Mouse (Mus musculus): ENCODE measurements around the gene Sele.

Sele gene

DNA sequence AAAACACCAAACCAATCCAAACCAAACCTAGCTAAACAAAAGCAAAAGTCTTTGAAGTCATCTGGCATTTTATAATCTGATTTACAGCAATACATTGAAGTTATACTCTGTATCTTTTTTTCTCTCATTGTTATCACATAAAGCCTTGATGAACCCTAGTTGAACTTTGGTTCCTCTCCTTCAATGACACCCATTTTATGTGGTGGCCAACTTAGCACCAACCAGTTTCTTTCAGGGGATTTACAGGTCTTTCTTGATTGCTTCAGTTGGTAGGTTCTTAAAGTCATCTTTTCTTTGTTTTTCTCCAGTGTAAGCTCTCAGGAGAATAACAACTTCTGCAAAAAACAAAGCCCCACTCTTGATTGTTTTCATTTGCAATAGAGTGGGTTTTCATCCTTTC, 21.2 kb downstream of the Sele start:
- in situ Hi-C loops (cut with MboI; ENCODE audit: unreplicated experiment in 2 of 2) = loop anchor here (5.0 kb wide), 1 partner anchor 68 kb away; no protein-coding TSS in a partner anchor

DNA sequence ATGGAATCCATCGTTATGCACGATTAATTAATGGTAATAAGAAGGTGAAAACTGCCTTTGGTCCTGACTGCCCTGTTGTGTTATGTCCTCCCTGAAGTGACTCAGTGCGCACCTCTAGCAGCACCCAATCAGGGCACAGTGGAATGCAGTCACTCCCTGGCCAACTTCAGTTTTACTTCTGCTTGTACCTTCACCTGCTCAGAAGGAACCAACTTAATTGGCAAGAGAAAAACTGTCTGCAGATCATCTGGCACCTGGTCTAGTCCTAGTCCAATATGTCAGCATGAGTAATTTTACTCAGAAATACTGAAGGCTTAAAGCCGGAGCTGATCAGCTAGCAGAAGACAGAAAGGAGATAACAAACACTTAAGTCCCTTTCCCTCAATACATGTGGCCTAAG, 22.4 kb downstream of the Sele start:
- in situ Hi-C loops (cut with MboI; ENCODE audit: unreplicated experiment in 2 of 2) = no loop called here

DNA sequence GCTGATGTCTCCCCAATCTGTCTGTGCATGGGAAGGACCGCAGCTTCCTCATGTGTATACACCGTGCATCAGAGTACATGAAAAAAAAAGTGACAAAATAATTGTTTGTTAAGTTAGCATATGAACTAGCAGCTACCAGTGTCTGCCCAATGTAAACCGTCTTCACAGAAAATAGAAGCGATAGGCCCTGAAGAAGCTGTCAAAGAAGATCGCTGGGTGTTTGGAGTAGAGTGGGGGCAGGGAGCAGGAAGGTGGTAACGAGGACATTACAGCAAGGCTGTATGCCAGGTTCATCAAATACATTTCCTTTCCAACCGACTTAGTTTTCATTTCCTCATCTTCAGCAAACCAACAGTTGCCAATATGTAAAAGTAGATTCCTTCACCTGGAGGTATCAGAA, 23.1 kb downstream of the Sele start:
- in situ Hi-C loops (cut with MboI; ENCODE audit: unreplicated experiment in 2 of 2) = no loop called here

GRCm38 (mm10) chr1:164072001-164072400, 24.0 kb downstream of the Sele start:
- in situ Hi-C loops (cut with MboI; ENCODE audit: unreplicated experiment in 2 of 2) = no loop called here

GRCm38 (mm10) chr1:164073091-164073490, 25.1 kb downstream of the Sele start:
- in situ Hi-C loops (cut with MboI; ENCODE audit: unreplicated experiment in 2 of 2) = no loop called here

DNA sequence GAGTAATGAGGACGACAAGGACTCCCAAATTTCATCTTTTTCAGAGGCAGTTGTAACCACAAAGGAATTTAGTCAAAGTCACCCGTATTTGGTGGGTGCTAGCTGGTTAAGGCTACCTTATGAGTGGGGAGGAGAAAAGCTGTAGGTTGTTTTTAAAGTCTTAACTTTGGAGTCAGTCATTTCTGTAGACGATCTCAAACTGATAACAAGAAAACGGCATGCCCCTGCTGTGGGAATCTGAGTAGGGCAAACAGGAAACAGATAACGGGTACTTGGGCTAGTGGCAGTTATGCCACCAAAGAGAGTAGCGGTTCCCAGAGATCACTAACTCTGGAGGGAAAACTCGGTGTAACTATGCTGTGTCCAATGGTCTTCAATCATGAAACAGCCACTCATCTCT, 25.8 kb downstream of the Sele start:
- in situ Hi-C loops (cut with MboI; ENCODE audit: unreplicated experiment in 2 of 2) = no loop called here

DNA sequence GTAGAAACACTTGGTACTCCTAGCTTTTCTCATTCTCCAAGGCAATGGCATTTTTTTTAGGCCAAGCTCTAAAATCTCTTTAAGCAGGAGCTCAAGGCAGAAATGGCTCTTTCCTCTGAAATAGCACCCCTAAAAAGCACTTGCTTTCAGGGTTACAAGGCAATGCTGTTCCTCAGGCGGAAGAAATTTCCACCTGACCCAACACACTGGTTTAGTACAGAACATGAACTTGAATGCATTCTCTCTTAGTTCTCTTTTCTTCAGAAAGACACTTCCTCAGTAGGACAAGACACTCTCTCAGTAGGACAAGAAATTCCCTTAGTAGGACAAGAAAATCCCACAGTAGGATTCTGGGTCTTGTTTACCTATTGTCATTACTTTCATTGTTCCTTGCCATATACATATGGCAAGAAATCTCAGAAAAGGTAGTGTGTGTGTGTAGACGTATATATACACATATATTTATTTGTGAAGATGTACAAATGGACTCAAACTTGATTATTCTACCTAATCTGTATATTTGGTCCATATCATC, 26.6 kb downstream of the Sele start:
- in situ Hi-C loops (cut with MboI; ENCODE audit: unreplicated experiment in 2 of 2) = no loop called here

DNA sequence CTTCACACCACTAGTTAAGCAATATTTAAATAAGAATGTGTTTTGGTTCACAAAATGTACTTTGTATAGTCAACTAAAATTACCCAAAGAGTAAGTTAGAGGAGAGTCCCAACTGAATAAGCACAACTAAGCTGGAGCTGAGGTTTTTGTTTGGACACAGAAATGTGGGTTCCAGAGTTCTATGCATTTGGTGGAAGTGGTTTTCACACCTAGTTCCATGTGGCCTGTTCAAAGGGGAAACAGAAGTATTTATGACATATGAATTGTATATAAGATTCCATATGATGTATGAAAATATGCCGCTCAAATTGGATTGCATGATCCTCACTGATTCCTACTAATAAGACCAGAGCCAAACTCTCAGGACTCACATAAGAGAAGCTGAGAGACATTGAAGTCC, 27.4 kb downstream of the Sele start:
- in situ Hi-C loops (cut with MboI; ENCODE audit: unreplicated experiment in 2 of 2) = no loop called here

DNA sequence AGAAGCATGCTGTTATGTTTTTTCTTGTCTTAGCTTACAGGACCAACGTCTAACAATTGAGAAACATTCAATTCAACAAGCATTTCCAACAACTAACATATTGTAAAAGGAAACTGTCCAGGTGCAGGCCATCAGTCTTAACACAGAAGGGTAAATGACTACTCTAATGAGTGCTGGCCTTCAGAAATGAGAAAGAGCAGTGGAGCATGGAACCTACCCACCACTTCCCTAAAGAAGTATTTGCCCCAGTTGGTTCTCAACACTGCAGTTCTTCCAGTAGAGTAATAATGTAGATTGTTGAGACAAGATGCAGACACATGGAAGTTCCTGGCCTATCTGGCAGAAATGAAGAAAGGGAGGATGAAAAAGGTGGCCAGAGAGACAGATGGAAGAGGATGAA, 28.4 kb downstream of the Sele start:
- in situ Hi-C loops (cut with MboI; ENCODE audit: unreplicated experiment in 2 of 2) = no loop called here

GRCm38 (mm10) chr1:164077031-164077430, 29.0 kb downstream of the Sele start:
- in situ Hi-C loops (cut with MboI; ENCODE audit: unreplicated experiment in 2 of 2) = no loop called here

DNA sequence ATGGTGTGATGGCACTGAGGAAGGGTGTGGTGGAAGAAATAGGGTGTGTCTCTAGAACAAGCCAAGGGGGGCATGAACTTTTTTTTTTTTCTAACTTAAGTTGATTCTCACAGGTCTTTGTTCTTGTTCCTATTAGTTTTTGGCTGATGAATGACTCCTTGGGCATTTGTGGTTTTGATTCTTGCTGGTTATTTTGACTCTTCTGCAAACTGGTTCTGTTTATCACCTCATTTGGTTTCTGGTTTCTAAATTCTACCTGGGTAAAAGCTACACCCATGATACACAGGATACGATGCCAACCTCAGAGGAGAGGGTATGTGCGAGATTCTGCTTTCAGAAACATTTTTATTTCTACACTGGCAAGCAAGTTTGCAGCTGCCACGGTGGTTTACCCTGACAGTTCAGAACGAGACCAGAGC, 30.3 kb downstream of the Sele start:
- in situ Hi-C loops (cut with MboI; ENCODE audit: unreplicated experiment in 2 of 2) = no loop called here

- in situ Hi-C loops (cut with MboI; ENCODE audit: unreplicated experiment in 2 of 2) = no loop called here
These were observed 31.1 kb downstream of the Sele start for GRCm38 (mm10) chr1:164079091-164079490.

DNA sequence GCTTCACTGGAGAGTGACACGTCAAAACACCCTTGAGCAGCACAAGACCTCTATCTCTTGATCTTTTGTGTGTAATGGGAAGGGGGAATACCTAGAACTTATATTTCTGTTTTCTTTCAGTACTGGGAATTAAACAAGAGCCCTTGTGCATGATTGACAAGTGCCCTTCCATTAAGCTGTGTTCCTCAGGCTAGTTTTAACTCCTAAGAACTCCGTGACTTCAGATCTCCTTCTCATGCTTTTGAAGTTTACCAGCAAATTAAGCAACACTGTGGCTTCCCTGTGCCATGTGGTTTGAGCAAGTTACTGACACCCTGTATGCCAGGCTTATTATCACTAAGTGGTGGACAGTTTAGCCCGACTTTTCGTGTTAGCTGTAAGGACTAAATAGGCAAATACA, 35.0 kb downstream of the Sele start:
- in situ Hi-C loops (cut with MboI; ENCODE audit: unreplicated experiment in 2 of 2) = no loop called here

- in situ Hi-C loops (cut with MboI; ENCODE audit: unreplicated experiment in 2 of 2) = no loop called here
These were observed 38.8 kb downstream of the Sele start for GRCm38 (mm10) chr1:164086797-164087196.

DNA sequence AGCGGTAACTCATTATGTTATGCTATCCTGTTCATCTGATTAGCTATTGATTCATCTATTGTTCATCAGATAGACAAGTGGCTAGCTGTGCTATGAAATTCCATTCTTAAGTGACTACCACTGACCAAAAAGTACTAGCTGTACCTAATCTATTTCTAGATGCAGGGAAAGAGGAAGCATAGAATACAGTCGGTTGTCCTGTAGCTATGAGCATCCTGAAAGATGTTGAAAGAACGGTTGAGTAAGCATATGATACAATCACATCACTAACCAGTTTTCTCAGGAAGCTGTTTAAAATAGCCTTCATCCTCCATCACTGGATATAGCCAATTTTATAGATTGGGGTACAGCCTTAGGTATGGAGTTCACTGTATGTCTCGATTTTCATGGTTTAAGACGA, 39.8 kb downstream of the Sele start:
- in situ Hi-C loops (cut with MboI; ENCODE audit: unreplicated experiment in 2 of 2) = no loop called here

DNA sequence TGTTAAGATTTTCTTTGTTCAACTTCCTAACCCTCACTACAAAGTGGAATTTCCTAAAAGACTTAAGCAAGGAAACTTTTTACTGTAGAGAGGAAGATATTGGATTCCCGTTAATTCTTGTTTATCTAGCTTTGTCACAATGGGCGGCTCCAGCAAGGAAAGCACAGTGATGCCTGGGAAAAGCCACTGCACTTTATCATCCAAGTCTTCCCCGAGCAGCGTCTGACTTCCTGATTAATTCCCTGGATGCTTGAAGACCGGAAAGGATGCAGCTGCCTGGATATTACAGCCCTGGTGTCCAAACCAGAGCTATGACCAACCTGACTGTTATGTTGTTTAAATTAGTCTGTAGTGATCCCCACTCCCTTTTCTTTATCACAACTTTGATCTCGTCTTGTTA, 48.7 kb downstream of the Sele start:
- in situ Hi-C loops (cut with MboI; ENCODE audit: unreplicated experiment in 2 of 2) = no loop called here

GRCm38 (mm10) chr1:164097911-164098310, 49.9 kb downstream of the Sele start:
- in situ Hi-C loops (cut with MboI; ENCODE audit: unreplicated experiment in 2 of 2) = no loop called here

DNA sequence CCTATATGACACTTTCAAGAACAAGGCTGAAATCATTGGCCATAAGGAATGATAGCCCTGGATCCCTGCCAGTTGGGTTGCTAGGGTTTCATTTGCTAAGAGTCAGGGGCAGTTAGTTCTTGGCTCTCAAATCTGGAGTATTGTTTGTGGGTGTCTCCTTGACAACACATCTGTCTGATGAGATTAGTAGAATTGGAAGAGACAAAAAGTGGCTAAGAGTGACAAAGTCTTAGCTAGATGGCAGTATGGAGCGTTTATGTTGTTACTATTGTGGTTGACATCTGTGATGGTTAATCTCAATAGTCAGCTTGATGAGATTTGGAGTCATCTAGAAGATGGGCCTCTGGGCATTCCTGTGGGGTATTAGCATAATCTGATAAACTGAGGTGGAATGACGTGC, 50.3 kb downstream of the Sele start:
- in situ Hi-C loops (cut with MboI; ENCODE audit: unreplicated experiment in 2 of 2) = no loop called here
